Mouse (Mus musculus): ENCODE measurements around the gene Klc2.

- TF ChIP-seq GATA1 (IDR thresholded peaks at IDR 0.05; ENCODE audit: borderline replicate concordance, low read length) (no peak), FLI1 (IDR thresholded peaks at IDR 0.05; ENCODE audit: low read length) (no peak)
Measured at GRCm38 (mm10) chr19:5113783-5114182, 4.6 kb downstream of the Klc2 start.

All from megakaryocyte, embryonic 14.5 days (primary cell).